ENCODE assay signal across 22 mouse cellular contexts in the genomic region with DNA sequence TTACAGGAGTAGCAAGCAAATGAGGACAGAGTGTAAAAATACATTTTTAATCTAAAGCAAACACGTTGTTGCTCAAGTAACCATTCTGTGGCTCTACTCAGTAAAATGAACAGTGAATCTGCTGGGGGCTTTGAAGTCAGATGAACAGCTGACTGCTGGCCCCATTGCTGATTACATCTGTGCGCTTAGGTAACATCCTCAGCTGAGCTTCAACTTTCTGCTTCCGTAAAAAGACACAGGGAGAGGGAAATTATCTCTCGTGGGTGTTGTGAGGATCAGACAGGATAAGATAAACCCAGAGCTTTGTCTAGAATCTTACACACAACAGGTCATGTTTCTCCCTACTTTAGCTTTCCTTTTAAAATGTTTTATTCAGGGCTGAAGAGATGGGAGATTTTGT.
DNase-seq lines count a peak whose midpoint lies in the region; ATAC-seq lines count a peak whose summit lies in the region.
"Had no signal": no experiment of that assay in that cellular context is flagged by ENCODE, and none has a peak within 500 bp of the region (broad histone marks: within the 10 kb centered on the region; RNA-seq: fewer than 3 reads in every experiment).

No protein-coding gene starts in this region.

- 0 out of 2 replicates have a peak, but pooled peaks cover 3% of the 10 kb centered on the region for H3K9me3 ChIP-seq in neural tube, embryonic 15.5 days (replicated peaks)
- H3K9me3 ChIP-seq: embryonic facial prominence, embryonic 13.5 days; forebrain, embryonic 12.5 days; heart, embryonic 15.5 days; intestine, embryonic 15.5 days had no signal

- H3K9ac ChIP-seq in neural tube, embryonic 15.5 days (replicated peaks): no peak overlapping the region
- H3K9ac ChIP-seq: embryonic facial prominence, embryonic 13.5 days; forebrain, embryonic 12.5 days; heart, embryonic 15.5 days; hindbrain, embryonic 13.5 days; intestine, embryonic 15.5 days had no signal

- H3K4me3 ChIP-seq in neural tube, embryonic 15.5 days (replicated peaks): no peak overlapping the region
- H3K4me3 ChIP-seq: embryonic facial prominence, embryonic 13.5 days; forebrain, embryonic 12.5 days; heart, embryonic 15.5 days; hindbrain, embryonic 13.5 days; intestine, embryonic 15.5 days had no signal

- no peaks in the 10 kb centered on the region for H3K36me3 ChIP-seq in neural tube, embryonic 15.5 days
- H3K36me3 ChIP-seq: embryonic facial prominence, embryonic 13.5 days; forebrain, embryonic 12.5 days; heart, embryonic 15.5 days; hindbrain, embryonic 13.5 days; intestine, embryonic 15.5 days had no signal

- H3K27ac ChIP-seq in neural tube, embryonic 15.5 days (replicated peaks): no peak overlapping the region
- H3K27ac ChIP-seq: embryonic facial prominence, embryonic 13.5 days; forebrain, embryonic 12.5 days; heart, embryonic 15.5 days; hindbrain, embryonic 13.5 days; hindbrain, postnatal 0 days; intestine, embryonic 15.5 days had no signal

- peaks cover 5% of the 10 kb centered on the region for H3K4me1 ChIP-seq in neural tube, embryonic 15.5 days
- H3K4me1 ChIP-seq: heart, embryonic 15.5 days; intestine, embryonic 15.5 days had no signal

- WGBS in neural tube, embryonic 15.5 days: 84% methylated on average over 4 of the region's 4 CpGs

- peak; percentile 70 for ATAC-seq in megakaryocyte, adult 5-6 weeks (ENCODE audit: poor library complexity, severe bottlenecking)
- ATAC-seq in neural tube, embryonic 15.5 days (ENCODE audit: low FRiP score): no peak
- ATAC-seq: forebrain, embryonic 16.5 days; hindbrain, postnatal 0 days; intestine, embryonic 15.5 days had no signal

- DNase-seq in thymus, postnatal 0 days (ENCODE audit: low spot score): peak; percentile 19
- DNase-seq in thymus, postnatal 4 days: no peak
- DNase-seq in T-cell, adult 2 months (ENCODE audit: low spot score): peak; percentile 41
- no peak for DNase-seq in spleen, postnatal 4 days (ENCODE audit: low spot score in 2 of 2)
- no peak for DNase-seq in lung, postnatal 4 days
- DNase-seq: adrenal gland, postnatal 10 days; cerebellum, adult 11-12 months; cerebellum, adult 9-10 months; cerebellum, postnatal 25 days; gastrocnemius, postnatal 36 days; heart, adult 18-20 months; heart, postnatal 14 days had no signal

- no peaks in the 10 kb centered on the region for H3K27me3 ChIP-seq in neural tube, embryonic 15.5 days (replicated peaks)
- H3K27me3 ChIP-seq: embryonic facial prominence, embryonic 13.5 days; forebrain, embryonic 12.5 days; heart, embryonic 15.5 days; hindbrain, embryonic 13.5 days; intestine, embryonic 15.5 days had no signal

- H3K4me2 ChIP-seq in neural tube, embryonic 15.5 days: no peak overlapping the region
- H3K4me2 ChIP-seq: embryonic facial prominence, embryonic 13.5 days; forebrain, embryonic 12.5 days; heart, embryonic 11.5 days; heart, embryonic 15.5 days; hindbrain, embryonic 13.5 days; intestine, embryonic 15.5 days had no signal

Comparison
In these comparisons a context has a peak if more than half of its experiments do, and no peak if none do; other contexts are left out.
1. DNase-seq: peak in thymus, postnatal 0 days (single experiment) and T-cell, adult 2 months (single experiment); none in thymus, postnatal 4 days (single experiment), spleen, postnatal 4 days (0 of 2) and lung, postnatal 4 days (0 of 2).